Mouse (Mus musculus) G1E (cell line): ENCODE measurements around the gene Ddx55.

Experiments
- CTCF ChIP-seq: IDR thresholded peaks from 2 replicates; pipeline ENCODE4 v1.5.1; 2012; ENCODE audit warnings: low read depth, low read length, inconsistent platforms, mixed read lengths
- GATA1 ChIP-seq: IDR thresholded peaks from 2 replicates; pipeline ENCODE4 v1.6.1; 2012; ENCODE audit warnings: borderline replicate concordance, low read length, inconsistent platforms, mixed read lengths

- TF ChIP-seq GATA1: no peak
- no peak for TF ChIP-seq CTCF
Measured at GRCm38 (mm10) chr5:124555145-124555544, 2.5 kb downstream of the Ddx55 start.
